Mouse (Mus musculus) liver, adult 2 months (tissue): ENCODE measurements around the gene Zfp36. TPM values are rescaled to one million over a fixed set of nuclear protein-coding genes. Genes with fewer than 3 reads are reported as not detected.

Experiments used
- DNase-seq: peaks from one replicate; pipeline ENCODE4 v3.0.0-alpha.2; 2011; ENCODE audit warnings: low read depth, low spot score; ENCODE audit errors: extremely low read depth
- H3K27ac ChIP-seq: fragments of 200-500 bp; replicated peaks from 2 replicates; pipeline ENCODE4 v1.5.1; 2012; ENCODE audit warnings: low read depth, mild to moderate bottlenecking, control low read depth, inconsistent platforms, low read length; ENCODE audit not compliant: insufficient read depth
- H3K27me3 ChIP-seq: fragments of 200-500 bp; 2 replicates; pipeline ENCODE4 v1.6.1; 2012; ENCODE audit warnings: mild to moderate bottlenecking, moderate library complexity, low read length, inconsistent platforms; ENCODE audit not compliant: control insufficient read depth, insufficient read depth
- H3K36me3 ChIP-seq: fragments of 200-500 bp; 2 replicates; pipeline ENCODE4 v1.6.1; 2012; ENCODE audit warnings: low read length, inconsistent platforms; ENCODE audit not compliant: control insufficient read depth, insufficient read depth
- H3K4me1 ChIP-seq: fragments of 200-500 bp; 2 replicates; pipeline ENCODE4 v1.6.1; 2011; ENCODE audit warnings: low read length; ENCODE audit not compliant: control insufficient read depth, insufficient read depth
- H3K4me3 ChIP-seq: fragments of 200-500 bp; 2 replicates; pipeline ENCODE4 v1.5.1; 2011; ENCODE audit warnings: low read depth, mild to moderate bottlenecking, control low read depth, low read length, moderate library complexity; ENCODE audit not compliant: insufficient read depth
- H3K79me2 ChIP-seq: fragments of 200-500 bp; 2 replicates; pipeline ENCODE4 v1.6.1; 2012; ENCODE audit warnings: inconsistent platforms, mild to moderate bottlenecking, low read length, moderate library complexity; ENCODE audit not compliant: control insufficient read depth, insufficient read depth
- H3K9ac ChIP-seq: fragments of 200-500 bp; 2 replicates; pipeline ENCODE4 v1.6.1; 2012; ENCODE audit warnings: low read depth, mild to moderate bottlenecking, control low read depth, inconsistent platforms, low read length
- CTCF ChIP-seq: fragments of 200-500 bp; IDR thresholded peaks from 2 replicates; pipeline ENCODE4 v1.5.1; 2011; ENCODE audit warnings: low read depth, low read length, control low read depth
- POLR2A ChIP-seq: fragments of 200-500 bp; IDR thresholded peaks from 2 replicates; pipeline ENCODE4 v1.6.1; 2011; ENCODE audit warnings: low read length, control low read depth; ENCODE audit not compliant: insufficient read depth; ENCODE audit errors: extremely low read depth
- WGBS: fragments of 180-500 bp; shearing (Covaris S2); methylation state at CpG from one replicate; pipeline ENCODE4 v1.1.7; 2018; 5-methylcytosine and 5-hydroxymethylcytosine counted together
- polyA plus RNA-seq: library from polyadenylated mRNA; depleted of rRNA; stranded (reverse); fragments of >200 nt; gene quantifications from 2 replicates; pipeline ENCODE4 v1.2.3, GENCODE M21; 2012
- total RNA-seq: library from RNA; depleted of rRNA; stranded (reverse); fragments of >200 nt; gene quantifications from 2 replicates; pipeline ENCODE4 v1.2.3, GENCODE M21; 2014

Gene Zfp36
- total and polyA plus RNA-seq, 2 experiments = 16.4 to 41.1 TPM

DNA sequence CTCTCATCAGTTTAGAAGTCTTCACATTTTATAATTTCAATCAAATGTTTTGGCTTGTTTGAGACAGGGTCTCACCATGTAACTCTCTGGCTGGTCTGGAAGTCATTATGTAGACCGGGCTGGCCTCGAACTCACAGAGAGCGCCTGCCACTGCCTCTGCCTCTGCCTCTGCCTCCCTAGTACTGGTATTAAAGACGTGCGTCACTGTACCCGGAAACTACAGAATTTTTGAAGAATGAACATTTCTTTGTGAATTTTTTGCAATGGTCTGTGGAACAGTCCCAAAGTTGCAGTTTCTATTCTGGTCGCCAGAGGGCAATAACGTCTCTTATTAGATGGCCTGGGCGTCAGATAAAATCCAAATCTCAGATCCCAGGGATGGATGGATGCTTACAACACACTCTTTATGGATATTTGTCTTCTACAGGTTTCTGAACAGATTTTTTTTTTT, 6.9 kb downstream of the Zfp36 start:
- Histone ChIP-seq H3K36me3 (peaks cover 8% of the 10 kb centered on the region), H3K4me3 (peak overlapping the region; percentile 41), H3K4me1 (peaks cover 3% of the 10 kb centered on the region; the same call in 1 of the 2 replicates), H3K27me3 (no peaks in the 10 kb centered on the region), H3K79me2 (peaks cover 12% of the 10 kb centered on the region), H3K9ac (peak overlapping the region; percentile 66), H3K27ac (peak overlapping the region; percentile 70)
- no peak for TF ChIP-seq CTCF
- TF ChIP-seq POLR2A = no peak
- under 1% methylated on average over 9 of the region's 9 CpGs for WGBS
- peak; percentile 76 for DNase-seq

DNA sequence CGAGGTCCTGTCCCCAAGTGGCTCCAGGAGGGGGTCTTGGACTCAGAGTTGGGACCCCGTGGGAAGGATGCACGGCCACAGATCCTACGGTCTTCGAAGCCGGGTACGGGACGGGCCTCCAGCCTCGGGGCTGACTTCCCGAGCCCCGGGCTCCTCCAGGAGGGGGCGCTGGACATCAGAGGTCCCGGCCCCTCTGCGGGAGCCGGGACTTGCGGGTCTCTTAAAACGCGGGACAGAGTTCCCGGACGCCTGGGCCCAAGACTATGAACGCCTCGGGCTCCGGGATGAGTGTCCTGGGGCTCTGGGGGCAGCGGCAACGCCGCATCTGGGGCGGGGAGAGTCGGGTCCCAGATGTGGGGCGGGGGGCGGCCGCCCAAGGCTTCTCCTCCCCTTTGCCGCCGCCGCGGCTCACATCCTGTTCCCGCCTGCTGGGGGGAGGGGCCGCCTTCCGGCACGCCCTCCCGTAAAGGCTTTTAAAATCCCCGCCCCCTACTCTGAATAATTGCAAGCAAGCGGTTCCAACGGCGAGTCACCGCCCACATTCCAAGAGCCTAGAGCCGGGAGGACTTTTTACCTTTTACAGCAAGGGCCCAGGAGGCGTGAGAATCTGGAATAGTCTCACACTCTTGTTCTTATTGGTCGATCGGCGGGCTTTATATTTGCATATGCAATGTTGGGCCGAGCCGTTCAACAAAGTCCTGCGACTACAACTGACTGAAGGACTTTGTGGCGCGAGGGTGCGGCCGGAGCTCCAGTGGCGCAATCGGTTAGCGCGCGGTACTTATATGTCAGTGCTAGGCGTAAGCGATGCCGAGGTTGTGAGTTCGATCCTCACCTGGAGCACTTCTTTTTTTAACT, 7.6 kb downstream of the Zfp36 start, which contains the start of gene Plekhg2:
TSS of gene Plekhg2 (minus strand) at position 349 of the 858 bp plus-strand sequence.
- H3K4me1 ChIP-seq = peaks cover 3% of the 10 kb centered on the region; the same call in 1 of the 2 replicates

DNA sequence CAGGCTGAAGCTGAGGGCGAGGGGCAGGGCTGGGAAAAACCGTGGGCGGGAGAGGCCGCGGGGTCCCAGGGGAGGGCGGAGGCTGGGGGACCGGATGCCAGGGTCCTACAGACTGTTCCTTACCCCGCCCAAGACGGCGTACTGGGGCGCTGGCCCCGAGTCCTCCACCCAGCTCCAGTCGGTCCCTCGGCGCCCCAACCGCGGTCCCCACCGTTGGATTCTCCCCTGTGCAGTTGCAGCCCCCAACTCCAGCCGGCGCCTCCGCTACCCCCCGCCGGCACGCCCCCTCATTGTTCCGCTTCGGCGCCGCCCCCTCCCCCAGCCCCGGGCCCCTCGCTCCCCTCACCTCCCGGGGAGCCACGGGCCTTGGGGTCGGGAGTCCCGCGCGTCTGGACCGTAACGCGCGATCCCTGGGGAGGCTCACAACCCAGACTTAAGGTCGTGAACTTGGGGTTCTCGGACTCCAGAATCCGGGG, 8.5 kb downstream of the Zfp36 start:
- peak overlapping the region; percentile 40; the same call in 1 of the 2 replicates for H3K27ac ChIP-seq

More for the DNA sequence above, 7.6 kb downstream of the Zfp36 start, which contains the start of gene Plekhg2:
- Histone ChIP-seq H3K79me2 (peaks cover 5% of the 10 kb centered on the region), H3K27me3 (no peaks in the 10 kb centered on the region), H3K4me3 (peak within 1 kb of the TSS; percentile 84), H3K36me3 (peaks cover 4% of the 10 kb centered on the region; the same call in 1 of the 2 replicates), H3K9ac (peak within 1 kb of the TSS; percentile 81), H3K27ac (peak within 1 kb of the TSS; percentile 70)
- peak; percentile 98 for DNase-seq
- WGBS = under 1% methylated on average over 61 of the region's 66 CpGs
- TF ChIP-seq CTCF (peak; percentile 58), POLR2A (0 out of 2 replicates have a peak, but pooled peaks have one; percentile 27)

DNA sequence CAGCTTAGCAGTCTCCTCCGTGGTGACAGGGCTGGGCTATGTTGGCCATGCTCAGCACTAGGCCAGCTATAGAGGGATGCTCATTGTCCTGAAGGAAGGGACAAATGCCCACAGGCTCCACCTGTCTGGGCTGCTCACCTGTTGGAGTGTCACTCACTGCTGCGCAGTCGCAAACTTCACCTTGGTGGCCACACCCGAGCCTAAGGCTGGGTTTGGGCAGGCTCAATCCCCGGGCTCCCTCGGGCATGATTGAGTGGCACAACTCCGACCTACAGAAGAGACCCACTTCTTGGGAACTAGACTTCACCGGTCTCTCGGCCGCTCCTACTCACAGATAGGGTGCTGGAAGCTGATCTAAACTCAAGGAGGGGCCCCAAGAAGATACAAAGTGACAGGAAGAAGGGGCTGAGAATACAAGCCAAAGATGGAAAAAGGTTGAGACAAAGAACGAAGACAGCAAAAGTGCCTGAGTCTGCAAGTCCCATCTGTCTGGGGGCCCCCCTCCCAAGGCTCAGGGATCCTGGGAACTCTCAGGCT, 9.0 kb downstream of the Zfp36 start:
- TF ChIP-seq CTCF = no peak; the same call in 1 of the 2 replicates
- TF ChIP-seq POLR2A = no peak
- Histone ChIP-seq H3K4me3 (peak overlapping the region; percentile 84; the same call in 1 of the 2 replicates), H3K36me3 (no peaks in the 10 kb centered on the region), H3K27me3 (no peaks in the 10 kb centered on the region), H3K79me2 (no peaks in the 10 kb centered on the region), H3K9ac (peak overlapping the region; percentile 81), H3K27ac (no peak overlapping the region), H3K4me1 (peaks cover 3% of the 10 kb centered on the region; the same call in 1 of the 2 replicates)
- no peak for DNase-seq
- WGBS = 49% methylated on average over 11 of the region's 11 CpGs

More for the DNA sequence above, 8.5 kb downstream of the Zfp36 start:
- H3K4me1 ChIP-seq = peaks cover 3% of the 10 kb centered on the region; the same call in 1 of the 2 replicates
- H3K36me3 ChIP-seq = no peaks in the 10 kb centered on the region
- TF ChIP-seq POLR2A (no peak), CTCF (no peak)
- peak overlapping the region; percentile 81 for H3K9ac ChIP-seq
- no peaks in the 10 kb centered on the region for H3K27me3 ChIP-seq
- DNase-seq = no peak
- H3K4me3 ChIP-seq = peak overlapping the region; percentile 84
- WGBS = 6% methylated on average over 41 of the region's 43 CpGs
- no peaks in the 10 kb centered on the region for H3K79me2 ChIP-seq

DNA sequence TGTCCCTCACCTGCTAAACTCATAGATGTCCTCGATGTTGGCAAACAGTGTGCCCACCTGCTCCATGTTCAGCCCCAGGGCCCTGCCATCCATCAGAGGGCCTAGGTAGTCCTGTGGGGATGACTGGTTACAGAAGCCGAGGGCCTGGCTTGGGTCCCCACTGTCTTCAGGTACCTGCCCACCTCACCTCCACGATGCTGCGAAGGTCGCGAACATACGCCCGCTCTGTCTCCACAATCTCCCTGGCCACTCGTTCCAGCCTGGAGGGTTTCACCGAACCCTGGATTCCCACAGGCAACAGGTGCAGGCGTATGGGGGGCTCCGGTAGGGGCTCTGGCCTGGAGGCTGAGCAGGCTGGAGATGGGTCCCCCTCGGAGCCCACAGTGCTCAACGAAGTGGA, 10.0 kb downstream of the Zfp36 start:
- H3K36me3 ChIP-seq = no peaks in the 10 kb centered on the region
- H3K79me2 ChIP-seq = no peaks in the 10 kb centered on the region
- no peaks in the 10 kb centered on the region for H3K27me3 ChIP-seq
- no peak overlapping the region for H3K4me3 ChIP-seq
- H3K27ac ChIP-seq = no peak overlapping the region
- WGBS = 96% methylated on average over 14 of the region's 14 CpGs
- H3K9ac ChIP-seq = no peak overlapping the region
- H3K4me1 ChIP-seq = no peaks in the 10 kb centered on the region; the same call in 1 of the 2 replicates
- no peak for DNase-seq
- TF ChIP-seq POLR2A = no peak
- no peak for TF ChIP-seq CTCF
